Mouse (Mus musculus) left cerebral cortex, postnatal 14 days (tissue): ENCODE results near the gene Iqcf5. TPM values are rescaled to one million over a fixed set of nuclear protein-coding genes. Genes with fewer than 3 reads are reported as not detected.
A peak's percentile ranks its signal among the peaks of the same experiment; 100 is the strongest.
"Not testable (repeated sequence)": the region's sequence is repeated elsewhere in the genome, so short reads cannot be mapped to it uniquely, and the experiment has no call there.

ENCODE experiments used
- DNase-seq, 2 experiments: peaks; one replicate each; pipeline ENCODE4 v3.0.0; 2021 to 2022; ENCODE audit warnings: low spot score in 2 of 2, mixed read lengths in 1 of 2
- intact Hi-C: fragments of 180-260 bp; cut with DNase I; formaldehyde crosslinking; loops from one replicate; pipeline ENCODE4 v1.15.1; 2025
- total RNA-seq, 2 experiments: library from RNA; stranded (reverse); gene quantifications; 2 replicates each; pipeline ENCODE4 v1.2.3; 2021

Gene Iqcf5
- total RNA-seq, 2 experiments from 2014 or later: 1.7 TPM; not detected in 1

- no peak for DNase-seq
- intact Hi-C loops: no loop called here
Observed at GRCm38 (mm10) chr9:106478101-106478500, 36.3 kb upstream of the Iqcf5 start.

DNA sequence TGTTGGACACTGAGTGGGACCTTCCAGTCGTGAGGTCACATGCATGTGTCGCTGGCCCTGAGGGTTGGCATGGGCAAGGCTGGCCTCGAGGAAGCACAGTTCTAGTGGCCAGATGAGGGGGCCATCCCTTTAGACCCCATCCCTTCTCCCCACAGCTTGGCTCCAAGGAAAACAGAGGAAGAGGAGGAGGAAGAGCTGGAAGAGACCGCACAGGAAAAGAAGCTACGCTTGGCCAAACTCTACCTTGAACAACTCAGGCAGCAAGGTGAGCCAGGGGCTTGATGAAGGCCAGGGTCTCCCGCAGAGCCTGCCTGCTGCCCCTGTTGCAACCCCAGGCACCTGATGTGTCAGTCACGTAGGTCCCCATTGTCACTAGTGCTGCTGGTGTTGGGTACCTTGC is 33.8 kb upstream of the Iqcf5 start:
- no peak for DNase-seq

GRCm38 (mm10) chr9:106481075-106481474 is 33.3 kb upstream of the Iqcf5 start:
- intact Hi-C loops: no loop called here
- DNase-seq: no peak

More for the DNA sequence above, 33.8 kb upstream of the Iqcf5 start:
- intact Hi-C loops: no loop called here

DNA sequence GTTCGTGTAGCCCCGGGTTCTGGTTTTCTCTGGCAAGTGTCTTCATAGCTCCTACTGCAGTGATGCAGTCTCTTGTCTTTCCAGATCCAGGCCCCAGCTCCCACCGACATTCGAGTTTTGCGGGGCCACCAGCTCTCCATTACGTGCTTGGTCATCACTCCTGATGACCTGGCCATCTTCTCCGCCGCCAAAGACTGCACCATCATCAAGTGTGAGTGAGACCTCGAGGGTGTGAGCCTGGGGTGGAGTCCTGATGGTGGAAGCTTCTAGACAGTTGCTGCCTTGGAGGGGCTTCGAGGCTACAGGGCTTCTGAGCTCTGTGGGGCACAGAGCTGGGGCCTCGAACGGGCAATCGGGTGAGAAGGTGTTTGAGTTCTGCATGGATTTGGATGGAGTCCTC is 32.7 kb upstream of the Iqcf5 start:
- intact Hi-C loops: no loop called here
- DNase-seq: no peak

GRCm38 (mm10) chr9:106482578-106483115 is 31.7 kb upstream of the Iqcf5 start:
- intact Hi-C loops: no loop called here

DNA sequence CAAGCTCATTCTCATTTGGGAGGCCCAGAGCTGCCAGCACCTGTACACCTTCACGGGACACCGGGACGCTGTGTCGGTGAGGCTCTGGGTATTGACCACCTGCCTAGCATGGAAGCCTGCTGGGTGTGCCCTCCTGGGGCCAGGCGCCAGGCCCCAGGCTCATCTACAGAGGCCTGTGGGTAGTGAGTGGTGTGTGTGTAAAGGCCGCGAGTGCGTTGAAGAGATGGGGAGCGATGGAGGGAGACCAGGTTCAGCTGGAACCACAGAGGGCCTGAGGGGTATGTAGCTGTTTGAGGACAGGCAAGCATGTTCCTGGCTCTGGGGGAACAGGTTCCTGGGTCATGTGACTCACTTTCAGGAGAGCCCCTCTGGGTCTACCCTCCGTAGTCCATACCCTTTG is 31.2 kb upstream of the Iqcf5 start:
- intact Hi-C loops: no loop called here
- DNase-seq: no peak

More at GRCm38 (mm10) chr9:106482578-106483115, 31.7 kb upstream of the Iqcf5 start:
- DNase-seq: no peak

- no peak for DNase-seq
- intact Hi-C loops: no loop called here
Observed at GRCm38 (mm10) chr9:106483606-106484005, 30.8 kb upstream of the Iqcf5 start.

DNA sequence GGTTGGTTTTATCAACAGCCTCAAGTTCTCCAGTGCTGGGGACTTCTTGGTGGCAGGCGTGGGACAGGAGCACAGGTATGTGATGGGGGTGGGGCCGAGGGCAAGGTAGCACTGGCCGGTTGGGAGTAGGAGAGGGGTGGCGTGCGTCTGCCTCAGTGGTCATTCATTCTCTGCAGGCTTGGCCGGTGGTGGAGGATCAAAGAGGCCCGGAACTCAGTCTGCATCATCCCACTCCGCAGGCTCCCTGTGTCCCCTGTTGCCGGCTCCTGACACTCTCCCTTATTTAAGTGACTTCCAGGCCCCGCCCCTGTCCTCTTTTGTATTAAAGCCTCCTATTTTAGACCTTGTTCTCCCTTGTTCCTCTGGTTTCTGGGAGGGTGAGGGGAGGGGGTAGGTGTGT is 29.3 kb upstream of the Iqcf5 start:
- intact Hi-C loops: no loop called here
- DNase-seq: no peak

DNA sequence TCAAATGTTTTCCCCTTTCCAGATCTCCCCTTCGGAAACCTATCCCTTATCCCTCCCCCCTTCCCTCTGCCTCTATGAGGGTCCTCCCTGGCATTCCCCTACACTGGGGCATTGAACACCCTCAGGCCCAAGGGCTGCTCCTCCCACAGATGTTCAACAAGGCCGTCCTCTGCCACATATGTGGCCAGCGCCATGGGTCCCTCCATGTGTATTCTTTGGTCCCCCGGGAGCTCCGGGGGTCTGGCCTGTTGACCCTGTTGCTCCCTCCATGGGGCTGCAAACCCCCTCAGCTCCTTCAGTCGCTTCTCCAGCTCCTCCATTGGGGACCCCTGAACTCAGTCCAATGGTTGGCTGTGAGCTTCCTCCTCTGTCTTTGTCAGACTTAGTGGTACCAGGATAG is 26.8 kb upstream of the Iqcf5 start:
- intact Hi-C loops: not testable (repeated sequence)

DNA sequence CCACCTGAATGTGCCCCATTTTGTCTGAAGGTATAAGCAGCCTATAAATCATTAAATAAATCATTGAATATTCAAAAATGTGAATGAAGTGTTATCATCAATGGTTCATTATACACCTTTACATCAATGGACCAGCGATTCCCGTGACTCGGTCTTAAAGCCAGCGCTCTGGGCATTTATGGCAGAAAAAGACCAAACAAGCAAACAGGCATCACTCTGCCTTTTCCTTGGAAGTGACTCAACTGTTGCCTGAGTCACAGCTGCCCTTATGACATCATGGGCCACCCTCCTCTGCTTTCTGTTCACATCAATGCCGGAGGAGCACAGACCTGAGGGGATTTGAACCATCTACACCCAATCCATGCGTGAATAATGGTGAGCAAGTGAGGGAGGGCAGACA is 14.7 kb upstream of the Iqcf5 start, which contains the start of gene Iqcf1:
Gene Iqcf1 (plus strand): TSS at position 301 of the 400 bp plus-strand sequence.
- DNase-seq: no peak
- intact Hi-C loops: no loop called here

More for the DNA sequence above, 26.8 kb upstream of the Iqcf5 start:
- DNase-seq: not testable (repeated sequence)

GRCm38 (mm10) chr9:106501846-106502245 is 12.5 kb upstream of the Iqcf5 start:
- intact Hi-C loops: no loop called here
- no peak for DNase-seq

GRCm38 (mm10) chr9:106504246-106504645 is 10.1 kb upstream of the Iqcf5 start:
- intact Hi-C loops: no loop called here
- DNase-seq: no peak

GRCm38 (mm10) chr9:106509356-106509755 is 5.0 kb upstream of the Iqcf5 start:
- DNase-seq: peak in 1 of 2 experiments; percentile 17
- intact Hi-C loops: no loop called here

- peak; percentile 13 to 37 for DNase-seq
- intact Hi-C loops: no loop called here
Observed at GRCm38 (mm10) chr9:106512729-106513450, 1.5 kb upstream of the Iqcf5 start.

DNA sequence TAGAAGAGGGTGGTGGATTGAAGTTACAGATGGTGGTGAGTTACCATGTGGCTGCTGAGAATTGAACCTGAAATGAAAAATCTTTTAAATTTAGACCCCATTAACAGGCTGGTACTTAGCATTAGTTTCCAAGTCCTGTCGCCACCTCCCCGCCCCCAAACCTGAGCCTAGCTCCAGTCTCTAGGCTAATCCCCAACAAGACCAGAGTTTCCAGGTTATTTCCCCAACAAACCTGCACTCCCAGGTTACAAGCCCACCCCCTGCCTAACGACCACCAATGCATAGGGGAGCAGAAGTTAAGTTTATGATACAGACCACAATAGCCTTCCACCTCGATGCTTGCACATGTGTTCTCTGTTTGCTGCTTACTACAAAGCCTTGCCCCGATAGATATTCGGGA is 807 bp upstream of the Iqcf5 start:
- no peak for DNase-seq
- intact Hi-C loops: no loop called here

GRCm38 (mm10) chr9:106519433-106519832 is 5.1 kb downstream of the Iqcf5 start:
- intact Hi-C loops: no loop called here
- no peak for DNase-seq

GRCm38 (mm10) chr9:106519909-106520308 is 5.5 kb downstream of the Iqcf5 start:
- DNase-seq: no peak
- intact Hi-C loops: no loop called here

GRCm38 (mm10) chr9:106531833-106532232 is 17.5 kb downstream of the Iqcf5 start:
- intact Hi-C loops: loop anchor here (5.0 kb wide), 1 partner anchor 110 kb away; no protein-coding TSS in a partner anchor
- peak; percentile 33 to 37 for DNase-seq

DNA sequence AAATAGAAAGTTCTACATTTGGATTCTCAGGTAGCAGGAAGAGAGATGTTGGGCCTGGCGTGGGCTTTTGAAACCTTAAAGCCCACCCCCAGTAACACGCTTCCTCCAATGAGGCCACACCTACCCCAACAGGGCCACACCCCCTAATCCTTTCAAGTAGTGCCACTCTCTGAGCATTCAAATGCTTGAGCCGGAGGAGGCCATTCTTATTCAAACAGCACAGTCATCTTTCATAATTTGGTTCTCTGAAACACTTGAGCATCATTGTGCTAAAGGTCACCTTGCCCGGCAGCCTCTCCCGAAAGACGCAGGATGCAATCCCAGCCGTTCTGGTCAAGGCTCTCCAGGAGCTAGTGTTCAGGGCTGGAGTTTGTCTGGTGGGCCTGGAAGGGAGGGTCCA is 19.9 kb downstream of the Iqcf5 start:
- intact Hi-C loops: loop anchor here (5.0 kb wide), 1 partner anchor 108 kb away; no protein-coding TSS in a partner anchor
- DNase-seq: no peak

DNA sequence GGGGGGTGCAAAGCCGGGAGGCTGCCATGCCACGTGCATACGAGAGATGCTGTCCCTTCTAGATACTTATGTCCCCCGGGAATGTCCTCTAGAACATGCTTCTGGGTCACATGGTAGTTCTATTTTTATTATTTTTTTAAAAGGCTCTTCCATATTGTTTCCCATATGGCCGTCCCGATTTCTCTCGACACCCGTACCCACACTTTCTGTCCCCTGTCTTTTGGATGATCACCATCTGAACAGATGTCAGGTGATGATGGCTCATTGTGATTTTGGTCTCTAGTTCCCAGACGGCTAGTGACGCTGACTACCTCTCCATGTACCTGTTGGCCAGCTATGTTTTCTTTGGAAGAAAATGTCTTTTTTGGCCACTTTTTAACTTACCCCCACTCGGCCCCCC is 20.6 kb downstream of the Iqcf5 start:
- DNase-seq: peak; percentile 34 to 38
- intact Hi-C loops: loop anchor here (5.0 kb wide), 1 partner anchor 107 kb away; no protein-coding TSS in a partner anchor

DNA sequence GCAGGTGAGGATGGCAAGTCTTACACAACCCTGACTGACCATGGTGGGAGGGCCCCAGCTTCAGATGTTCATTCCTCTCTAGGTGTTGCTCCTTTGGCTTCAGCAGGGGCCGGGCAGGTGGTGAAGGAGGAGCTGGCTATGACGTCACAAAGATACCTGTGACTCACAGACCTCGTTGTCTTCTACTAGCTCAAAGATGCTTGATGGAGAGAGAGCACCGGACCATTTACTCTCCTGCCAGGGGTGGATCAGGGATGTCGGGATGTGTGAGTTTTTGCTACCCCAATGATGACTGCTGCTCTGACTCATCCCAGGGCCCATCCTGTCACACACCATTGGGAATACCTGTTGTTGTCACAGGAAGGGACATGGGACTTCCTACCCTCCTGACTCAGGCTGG is 47.2 kb downstream of the Iqcf5 start, which contains the start of gene Iqcf3:
Gene Iqcf3 (minus strand): TSS at position 101 of the 400 bp plus-strand sequence.
- intact Hi-C loops: no loop called here
- no peak for DNase-seq
